Mouse (Mus musculus) left cerebral cortex, adult 2 months (tissue): ENCODE measurements at regions not wholly inside any gene's neighbourhood (a gene's known extent, or its start where the extent isn't known, plus 50 kb on each side); places are given as distances from the start of the nearest gene placed in this dataset.

ENCODE experiments used
- DNase-seq, 2 experiments: peaks; one replicate each; pipeline ENCODE4 v3.0.0; 2021 to 2022; ENCODE audit warnings: low spot score in 2 of 2, mixed read lengths in 1 of 2; ENCODE audit errors: extremely low spot score in 1 of 2
- H3K27ac ChIP-seq: fragments of 200-600 bp; 2 replicates; pipeline ENCODE4 v1.8.1; 2022
- H3K4me3 ChIP-seq: fragments of 200-600 bp; 2 replicates; pipeline ENCODE4 v1.8.1; 2022
- CTCF ChIP-seq: fragments of 200-600 bp; IDR thresholded peaks from 2 replicates; pipeline ENCODE4 v1.8.1; 2022; ENCODE audit warnings: antibody characterized with exemption, mild to moderate bottlenecking, moderate library complexity
- intact Hi-C: fragments of 180-260 bp; cut with DNase I; formaldehyde crosslinking; loops from one replicate; pipeline ENCODE4 v1.15.1; 2025

GRCm38 (mm10) chr5:51860496-51860895, 293.0 kb upstream of the Ppargc1a start:
- no peak for TF ChIP-seq CTCF
- no peak for DNase-seq
- no peak overlapping the region for H3K27ac ChIP-seq
- intact Hi-C loops = no loop called here
- no peak overlapping the region for H3K4me3 ChIP-seq

- H3K4me3 ChIP-seq = no peak overlapping the region
- TF ChIP-seq CTCF = no peak; the same call in none of the 2 replicates
- intact Hi-C loops = no loop called here
- DNase-seq = no peak
- no peak overlapping the region for H3K27ac ChIP-seq
These were observed 286.1 kb upstream of the Ppargc1a start for GRCm38 (mm10) chr5:51853456-51854124.

DNA sequence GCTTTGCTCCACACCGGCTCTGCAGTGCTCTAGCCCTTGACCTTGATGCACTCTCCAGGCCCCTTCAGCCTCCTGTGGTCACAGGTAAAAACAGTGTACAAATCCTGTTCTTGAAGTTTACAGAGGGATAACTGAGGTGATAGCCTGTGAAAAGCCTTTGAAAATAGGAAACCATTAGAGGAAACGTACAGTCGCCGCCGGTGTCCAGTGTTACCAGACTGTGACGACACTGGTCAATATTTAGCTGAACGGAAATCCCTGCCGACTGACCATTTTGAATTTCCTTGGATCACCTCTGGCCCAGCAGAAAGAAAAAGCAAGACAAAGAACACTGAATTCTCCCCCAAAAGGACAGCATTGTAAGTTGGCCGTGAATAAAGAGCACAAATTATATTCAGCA, 282.6 kb upstream of the Ppargc1a start:
- Histone ChIP-seq H3K4me3 (no peak overlapping the region), H3K27ac (no peak overlapping the region)
- intact Hi-C loops = no loop called here
- TF ChIP-seq CTCF = no peak
- no peak for DNase-seq

DNA sequence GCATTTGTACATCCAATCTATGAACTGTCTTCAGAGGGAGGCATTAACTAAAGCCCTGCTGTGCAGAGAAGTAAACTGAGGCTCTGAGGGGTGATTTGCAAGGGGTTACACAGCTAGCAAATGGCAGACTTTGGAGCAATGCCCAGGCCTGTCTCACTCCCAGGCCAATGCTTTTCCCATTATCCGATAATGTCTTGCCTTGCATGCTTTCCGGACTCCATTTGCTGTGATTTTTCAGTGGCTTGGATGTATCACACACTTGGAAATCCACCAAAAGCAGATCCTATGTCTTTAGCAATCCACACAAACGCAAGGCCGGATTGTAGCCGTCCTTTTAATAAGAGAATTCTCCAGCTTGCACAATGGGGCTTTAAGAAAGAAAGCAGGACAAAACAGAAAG, 281.7 kb upstream of the Ppargc1a start:
- no peak for TF ChIP-seq CTCF
- Histone ChIP-seq H3K27ac (no peak overlapping the region), H3K4me3 (no peak overlapping the region)
- intact Hi-C loops = no loop called here
- DNase-seq = no peak

GRCm38 (mm10) chr5:51842189-51842588, 274.7 kb upstream of the Ppargc1a start:
- no peak for TF ChIP-seq CTCF
- no peak for DNase-seq

DNA sequence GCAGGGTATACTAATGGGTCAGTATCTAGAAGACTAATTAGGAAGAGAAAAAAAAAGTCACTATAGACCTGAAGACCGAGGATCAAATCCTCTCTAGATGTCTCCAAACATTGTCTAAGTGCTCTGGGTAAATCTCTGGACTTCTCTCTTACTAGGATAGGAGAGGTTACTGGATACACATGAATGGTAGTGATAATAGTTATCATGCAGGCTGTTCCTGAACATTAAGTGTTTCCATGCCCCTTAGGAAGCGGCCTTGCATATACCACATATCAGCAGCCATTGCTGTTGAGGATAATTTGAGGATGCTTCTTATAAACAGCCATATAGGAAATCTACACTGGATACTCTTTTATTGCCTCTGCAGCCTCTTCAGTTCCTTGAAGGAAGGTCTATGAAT, 274.2 kb upstream of the Ppargc1a start:
- H3K4me3 ChIP-seq = no peak overlapping the region
- H3K27ac ChIP-seq = no peak overlapping the region
- no peak for TF ChIP-seq CTCF
- intact Hi-C loops = no loop called here
- no peak for DNase-seq

More at GRCm38 (mm10) chr5:51842189-51842588, 274.7 kb upstream of the Ppargc1a start:
- intact Hi-C loops = no loop called here
- Histone ChIP-seq H3K4me3 (no peak overlapping the region), H3K27ac (no peak overlapping the region)

DNA sequence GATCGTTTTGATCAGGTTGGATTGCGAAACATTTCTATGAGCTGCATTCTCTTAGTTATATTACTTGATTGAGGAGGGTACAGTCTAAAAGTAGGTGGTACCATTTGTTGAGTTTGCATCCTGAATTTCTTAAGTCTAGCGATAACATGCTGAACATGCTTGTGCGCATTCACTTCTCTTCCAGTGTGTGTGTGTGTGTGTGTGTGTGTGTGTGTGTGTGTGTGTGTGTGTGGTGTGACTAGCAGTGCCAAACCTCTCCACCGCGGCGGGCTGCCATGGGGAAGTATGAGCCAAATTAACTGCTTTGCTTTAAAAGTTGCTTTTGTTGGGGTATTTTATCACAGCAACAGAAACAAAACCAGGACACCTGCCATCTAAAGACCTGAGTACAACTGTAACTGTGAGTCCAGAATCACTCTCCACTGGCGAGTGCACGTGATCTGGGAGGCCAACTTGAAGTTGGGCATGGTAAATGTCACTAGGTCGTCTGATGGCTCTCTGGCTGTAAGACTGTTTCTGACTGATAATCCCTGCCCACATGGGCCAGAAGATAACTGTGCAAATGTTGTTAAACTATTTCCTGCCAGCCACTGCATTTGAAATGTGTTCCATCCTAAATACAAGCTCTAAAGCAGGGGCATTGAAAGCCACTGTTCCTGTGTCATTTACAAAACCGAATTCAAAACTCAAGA, 273.3 kb upstream of the Ppargc1a start:
- no peak overlapping the region for H3K27ac ChIP-seq
- intact Hi-C loops = no loop called here
- DNase-seq = no peak
- H3K4me3 ChIP-seq = no peak overlapping the region
- no peak for TF ChIP-seq CTCF

DNA sequence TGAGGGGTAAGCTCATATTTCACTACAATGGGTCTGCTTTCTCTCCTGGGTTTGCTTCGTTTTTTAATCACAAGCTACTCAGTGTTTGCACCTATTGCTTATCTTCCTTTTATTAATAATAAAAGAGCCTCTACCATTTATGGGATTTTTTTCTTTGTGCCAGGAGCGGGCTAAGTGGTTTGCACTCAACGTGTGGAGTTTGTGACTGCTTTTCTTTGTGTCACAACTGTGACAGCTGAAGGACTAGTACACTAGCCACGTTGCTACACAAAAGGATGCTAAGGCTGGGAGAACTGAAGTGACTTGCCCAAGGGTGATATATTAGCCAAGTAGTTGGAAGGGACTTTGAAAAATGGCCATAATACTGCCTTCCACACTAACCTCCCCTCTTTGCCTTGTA, 271.8 kb upstream of the Ppargc1a start:
- H3K27ac ChIP-seq = no peak overlapping the region
- TF ChIP-seq CTCF = no peak
- intact Hi-C loops = no loop called here
- DNase-seq = no peak
- H3K4me3 ChIP-seq = no peak overlapping the region

DNA sequence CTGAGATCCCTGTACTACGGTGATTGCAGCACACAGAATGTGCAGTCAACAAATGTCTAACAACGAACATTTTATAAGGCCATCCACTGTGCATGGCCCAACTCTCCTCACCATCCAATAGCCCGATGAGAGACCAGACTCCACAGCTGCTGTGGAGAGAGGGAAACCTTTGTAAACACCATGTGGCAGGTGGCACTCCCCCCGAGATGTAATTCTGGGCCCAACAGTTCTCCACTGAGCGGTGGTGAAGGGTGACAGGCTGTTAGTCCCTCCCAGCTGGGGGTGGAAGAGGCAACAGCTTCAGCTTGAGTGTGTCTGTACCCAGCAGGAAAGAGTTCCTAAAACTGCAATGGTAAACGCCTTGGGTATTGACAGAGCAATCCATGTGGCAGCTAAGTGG, 263.0 kb upstream of the Ppargc1a start:
- Histone ChIP-seq H3K4me3 (no peak overlapping the region), H3K27ac (no peak overlapping the region)
- no peak for DNase-seq
- TF ChIP-seq CTCF = no peak
- intact Hi-C loops = no loop called here

- Histone ChIP-seq H3K27ac (no peak overlapping the region), H3K4me3 (no peak overlapping the region)
- intact Hi-C loops = no loop called here
- no peak for TF ChIP-seq CTCF
- no peak for DNase-seq
These were observed 262.5 kb upstream of the Ppargc1a start for GRCm38 (mm10) chr5:51830015-51830414.

DNA sequence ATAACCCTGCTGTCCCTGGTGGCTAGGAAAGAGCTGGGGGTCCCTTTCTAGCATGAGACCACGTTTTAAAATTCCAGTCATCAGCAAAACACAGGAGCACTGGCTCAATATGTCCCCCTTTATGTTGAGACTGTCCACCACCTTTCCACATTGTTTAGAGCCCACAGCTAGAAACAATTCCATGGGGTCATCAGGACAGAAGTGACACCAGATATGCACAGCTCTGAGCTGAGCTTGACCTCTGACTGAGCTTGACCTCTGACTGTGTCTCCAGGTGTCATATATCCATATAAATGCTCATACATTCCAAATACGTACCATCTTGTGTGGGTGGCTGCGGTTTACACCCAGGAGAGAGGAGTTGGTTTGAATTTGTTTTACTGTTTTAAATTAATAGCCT, 262.1 kb upstream of the Ppargc1a start:
- H3K27ac ChIP-seq = no peak overlapping the region
- TF ChIP-seq CTCF = no peak
- DNase-seq = no peak
- no peak overlapping the region for H3K4me3 ChIP-seq
- intact Hi-C loops = no loop called here

GRCm38 (mm10) chr5:51829020-51829419, 261.5 kb upstream of the Ppargc1a start:
- no peak for TF ChIP-seq CTCF
- H3K27ac ChIP-seq = no peak overlapping the region
- no peak overlapping the region for H3K4me3 ChIP-seq
- intact Hi-C loops = no loop called here
- no peak for DNase-seq

DNA sequence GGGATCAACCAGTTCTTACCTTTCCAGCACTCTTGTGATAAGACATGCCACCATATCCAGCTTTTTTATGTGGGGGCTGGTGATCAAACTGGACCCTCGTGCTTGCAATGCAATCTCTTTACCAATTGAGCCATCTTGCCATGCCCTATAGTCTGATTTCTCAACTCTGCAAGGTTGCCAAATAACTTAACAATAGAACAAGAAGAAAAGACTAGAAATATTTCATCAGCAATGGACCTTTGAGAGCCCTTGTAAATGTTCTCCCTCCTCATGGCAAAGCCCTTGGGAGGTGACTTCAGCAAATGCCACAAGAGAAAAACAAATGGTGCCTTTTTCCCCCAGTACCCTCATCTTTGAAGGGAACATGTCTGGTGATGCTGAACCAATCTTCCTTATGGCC, 258.7 kb upstream of the Ppargc1a start:
- no peak for DNase-seq
- intact Hi-C loops = no loop called here
- H3K4me3 ChIP-seq = no peak overlapping the region

More for the DNA sequence above, 258.7 kb upstream of the Ppargc1a start:
- H3K27ac ChIP-seq = no peak overlapping the region
- no peak for TF ChIP-seq CTCF
